Mouse (Mus musculus): ENCODE results near the gene H2-M10.4.
"Not testable (repeated sequence)": the region's sequence is repeated elsewhere in the genome, so short reads cannot be mapped to it uniquely, and the experiment has no call there.

H2-M10.4 gene

DNA sequence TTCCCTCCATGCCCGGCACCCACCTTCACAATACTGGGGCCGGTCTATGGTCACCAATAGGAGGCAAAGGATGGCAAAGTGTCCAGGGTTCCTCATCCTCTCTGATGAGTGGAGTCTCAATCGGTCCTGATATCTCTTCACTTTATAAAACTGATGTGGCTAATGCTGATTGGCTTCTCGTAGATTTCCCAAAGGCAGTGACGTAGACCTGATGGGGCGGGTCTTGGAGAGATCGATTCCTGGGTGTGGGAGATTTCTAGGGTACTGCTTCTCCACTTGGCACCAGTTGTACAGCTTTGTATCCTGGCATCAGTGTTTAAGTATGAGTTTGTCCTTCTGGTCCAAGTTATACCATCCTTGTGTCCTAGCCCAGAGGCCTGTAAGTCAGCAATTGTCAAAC lies at the start of gene H2-M10.4:
Gene H2-M10.4 (minus strand): TSS at position 101 of the 400 bp plus-strand sequence.
- no peak for DNase-seq

- no peak for DNase-seq
These were observed 41.8 kb upstream of the H2-M10.4 start for GRCm38 (mm10) chr17:36503910-36504309.

DNA sequence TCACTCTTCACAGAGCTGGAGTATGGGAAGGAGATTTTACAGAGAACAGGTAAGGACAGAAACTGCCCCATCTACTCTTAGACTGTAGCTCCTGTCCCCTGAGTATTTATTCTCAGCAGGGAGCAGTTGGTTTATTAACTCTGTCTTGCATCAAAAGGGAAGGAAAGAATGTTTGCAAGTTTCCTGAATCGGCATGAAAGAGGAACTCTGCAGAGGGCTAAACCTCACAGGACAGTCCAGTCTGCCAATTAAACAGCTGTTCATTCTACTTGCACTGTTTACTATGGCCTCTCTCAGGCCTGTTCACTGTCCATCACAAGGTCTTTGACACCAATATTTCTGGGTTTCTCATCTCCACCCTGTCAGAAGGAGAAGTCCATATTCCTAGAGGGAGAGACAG lies 38.3 kb upstream of the H2-M10.4 start:
- no peak for DNase-seq

GRCm38 (mm10) chr17:36488181-36488580 lies 26.0 kb upstream of the H2-M10.4 start:
- not testable (repeated sequence) for DNase-seq

GRCm38 (mm10) chr17:36486687-36487230 lies 24.6 kb upstream of the H2-M10.4 start:
- DNase-seq, result no peak

DNA sequence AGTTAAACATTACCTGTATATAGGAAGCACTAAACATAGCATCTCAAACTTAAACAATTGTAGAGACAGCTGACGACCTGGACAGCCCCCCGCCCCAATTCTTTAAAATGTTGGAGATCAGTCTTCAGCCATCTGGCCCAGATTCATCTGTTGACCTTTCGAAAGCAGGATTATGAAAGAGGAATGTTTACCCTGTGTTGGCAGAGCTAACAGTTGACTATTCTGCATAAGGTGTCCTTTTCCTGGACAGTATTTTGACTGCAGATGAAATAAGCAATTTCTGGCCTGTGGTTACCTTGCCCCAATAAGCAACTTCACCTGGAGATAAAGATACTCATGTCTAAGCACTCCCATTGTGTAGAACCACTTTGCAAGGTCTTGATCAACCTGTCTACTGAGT lies 21.7 kb upstream of the H2-M10.4 start:
- DNase-seq, result no peak

DNA sequence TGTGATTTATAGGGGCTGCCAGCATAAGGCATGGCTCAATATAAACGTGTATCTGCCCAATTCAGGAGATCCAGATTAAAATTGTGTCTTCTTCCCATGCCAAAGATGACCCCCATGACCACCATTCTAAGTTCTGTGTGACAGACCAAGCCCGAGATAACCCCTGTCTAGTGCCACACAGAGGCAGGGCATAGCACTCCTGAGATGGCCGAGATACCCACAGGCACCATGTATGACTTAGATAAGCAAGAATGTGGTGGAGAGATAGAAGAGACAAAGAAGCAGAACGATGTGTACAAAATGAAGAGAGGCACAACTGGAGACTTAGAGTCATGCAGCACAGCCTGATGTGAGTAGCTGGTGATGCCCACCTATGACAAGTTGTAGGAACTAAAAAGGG lies 5.9 kb downstream of the H2-M10.4 start:
- DNase-seq, result no peak

- no peak for DNase-seq
These were observed 30.7 kb downstream of the H2-M10.4 start for GRCm38 (mm10) chr17:36431411-36431810.

DNA sequence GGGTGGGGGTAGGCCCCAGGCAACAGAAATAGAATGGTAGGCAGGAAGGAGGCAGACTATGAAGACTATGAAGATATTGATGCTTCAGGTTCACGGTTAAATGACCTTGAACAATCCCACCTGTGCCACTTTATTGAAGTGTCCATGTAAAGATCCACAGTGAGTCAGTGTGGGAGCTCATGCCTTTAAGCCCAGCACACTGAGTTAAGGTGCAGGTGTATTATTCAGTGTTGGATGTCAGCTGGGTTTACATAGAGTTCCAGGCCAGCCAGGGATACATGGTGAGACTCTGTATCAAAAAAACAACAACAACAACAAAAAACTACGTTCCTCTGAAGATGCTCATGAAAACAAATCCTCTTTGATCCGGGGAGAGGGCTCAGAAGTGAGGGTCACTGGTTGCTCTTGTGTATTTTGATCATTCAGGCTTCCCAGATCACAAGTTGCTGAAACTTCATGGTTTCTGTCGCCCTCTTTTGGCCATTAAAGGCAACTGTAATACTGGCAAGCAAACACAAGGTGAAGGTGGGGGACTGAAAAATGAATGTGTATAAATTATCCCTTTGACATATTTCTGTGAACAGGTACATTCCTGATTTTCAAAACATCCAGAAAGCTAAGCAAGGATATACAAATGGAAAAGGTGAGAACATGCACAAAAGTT lies 43.9 kb downstream of the H2-M10.4 start:
- peak; percentile 12 for DNase-seq

- DNase-seq, result no peak
These were observed 44.7 kb downstream of the H2-M10.4 start for GRCm38 (mm10) chr17:36417416-36417815.

DNA sequence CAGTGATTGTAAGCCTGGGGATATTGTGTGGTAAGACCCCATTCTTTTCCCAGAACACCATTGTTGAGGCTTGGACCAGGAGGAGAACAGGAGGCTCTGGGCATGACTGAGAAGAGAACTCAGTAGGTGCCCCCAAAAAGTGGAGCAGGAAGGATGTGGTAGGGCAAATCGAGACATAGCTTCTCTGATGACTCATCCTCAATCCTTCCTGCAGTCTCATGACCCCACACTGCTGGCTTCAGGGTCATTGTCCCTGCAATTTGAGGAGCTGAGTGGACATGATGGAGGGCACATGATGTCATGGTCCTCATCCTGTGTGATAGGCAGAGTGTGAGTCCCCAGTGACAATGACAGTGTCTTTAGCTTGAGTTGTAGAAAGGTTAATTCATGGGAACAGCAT lies 46.7 kb downstream of the H2-M10.4 start:
- no peak for DNase-seq

- DNase-seq, result no peak
These were observed 47.8 kb downstream of the H2-M10.4 start for GRCm38 (mm10) chr17:36414361-36414760.

Measured in kidney, adult 11 months (tissue).